Mouse (Mus musculus): Measurements from ENCODE around the gene Cdh15. TPM values are rescaled to one million over a fixed set of nuclear protein-coding genes. Genes with fewer than 3 reads are reported as not detected.
A peak's percentile ranks its signal among the peaks of the same experiment; 100 is the strongest.

Cdh15 gene
- polyA plus RNA-seq, 1 experiment from 2014 or later: 7.6 TPM

- H3K9me3 ChIP-seq (ENCODE audit: control insufficient read depth, low read length): no peaks in the 10 kb centered on the region
- H3K4me3 ChIP-seq (ENCODE audit: low read depth, low read length): no peak overlapping the region
- no peaks in the 10 kb centered on the region for H3K4me1 ChIP-seq (ENCODE audit: control insufficient read depth, insufficient read depth, low read length)
- no peaks in the 10 kb centered on the region for H3K27me3 ChIP-seq (ENCODE audit: control insufficient read depth, insufficient read depth, low read length)
- H3K4me2 ChIP-seq (ENCODE audit: low read depth, severe bottlenecking): no peak overlapping the region
- H3K9ac ChIP-seq (ENCODE audit: low read length): no peak overlapping the region
- ATAC-seq (ENCODE audit: insufficient number of reproducible peaks, low FRiP score, low TSS enrichment, low read depth) (no peak), DNase-seq (ENCODE audit: low spot score) (peak; percentile 38)
- H3K36me3 ChIP-seq (ENCODE audit: control insufficient read depth, insufficient read depth, low read length): peaks cover 2% of the 10 kb centered on the region; the same call in 1 of the 2 replicates
- no peak overlapping the region for H3K27ac ChIP-seq (replicated peaks; ENCODE audit: low read depth, low read length)
- WGBS: 76% methylated on average over 14 of the region's 14 CpGs
These were observed 35.0 kb upstream of the Cdh15 start for GRCm38 (mm10) chr8:122812610-122813250.

GRCm38 (mm10) chr8:122814608-122815007, 33.2 kb upstream of the Cdh15 start:
- Histone ChIP-seq H3K9me3 (ENCODE audit: control insufficient read depth, low read length) (no peaks in the 10 kb centered on the region), H3K4me1 (ENCODE audit: control insufficient read depth, insufficient read depth, low read length) (no peaks in the 10 kb centered on the region), H3K4me3 (ENCODE audit: low read depth, low read length) (no peak overlapping the region), H3K27me3 (ENCODE audit: control insufficient read depth, insufficient read depth, low read length) (no peaks in the 10 kb centered on the region), H3K36me3 (ENCODE audit: control insufficient read depth, insufficient read depth, low read length) (peaks cover 2% of the 10 kb centered on the region; the same call in 1 of the 2 replicates), H3K27ac (replicated peaks; ENCODE audit: low read depth, low read length) (no peak overlapping the region), H3K4me2 (ENCODE audit: low read depth, severe bottlenecking) (no peak overlapping the region), H3K9ac (ENCODE audit: low read length) (no peak overlapping the region)
- 42% methylated on average over 7 of the region's 7 CpGs for WGBS
- ATAC-seq (ENCODE audit: insufficient number of reproducible peaks, low FRiP score, low TSS enrichment, low read depth) (no peak), DNase-seq (ENCODE audit: low spot score) (no peak)

- Histone ChIP-seq H3K4me2 (ENCODE audit: low read depth, severe bottlenecking) (no peak overlapping the region), H3K4me3 (ENCODE audit: low read depth, low read length) (no peak overlapping the region), H3K4me1 (ENCODE audit: control insufficient read depth, insufficient read depth, low read length) (no peaks in the 10 kb centered on the region), H3K27ac (replicated peaks; ENCODE audit: low read depth, low read length) (no peak overlapping the region), H3K27me3 (ENCODE audit: control insufficient read depth, insufficient read depth, low read length) (no peaks in the 10 kb centered on the region), H3K9ac (ENCODE audit: low read length) (no peak overlapping the region), H3K36me3 (ENCODE audit: control insufficient read depth, insufficient read depth, low read length) (no peaks in the 10 kb centered on the region; the same call in 1 of the 2 replicates), H3K9me3 (ENCODE audit: control insufficient read depth, low read length) (no peaks in the 10 kb centered on the region)
- DNase-seq (ENCODE audit: low spot score) (no peak), ATAC-seq (ENCODE audit: insufficient number of reproducible peaks, low FRiP score, low TSS enrichment, low read depth) (no peak)
- WGBS: 92% methylated on average over 6 of the region's 6 CpGs
These were observed 30.8 kb upstream of the Cdh15 start for GRCm38 (mm10) chr8:122816965-122817364.

- Histone ChIP-seq H3K9ac (ENCODE audit: low read length) (no peak overlapping the region), H3K9me3 (ENCODE audit: control insufficient read depth, low read length) (no peaks in the 10 kb centered on the region), H3K27me3 (ENCODE audit: control insufficient read depth, insufficient read depth, low read length) (no peaks in the 10 kb centered on the region), H3K4me3 (ENCODE audit: low read depth, low read length) (no peak overlapping the region), H3K27ac (replicated peaks; ENCODE audit: low read depth, low read length) (no peak overlapping the region), H3K36me3 (ENCODE audit: control insufficient read depth, insufficient read depth, low read length) (no peaks in the 10 kb centered on the region), H3K4me2 (ENCODE audit: low read depth, severe bottlenecking) (no peak overlapping the region), H3K4me1 (ENCODE audit: control insufficient read depth, insufficient read depth, low read length) (no peaks in the 10 kb centered on the region)
- ATAC-seq (ENCODE audit: insufficient number of reproducible peaks, low FRiP score, low TSS enrichment, low read depth): no peak
- DNase-seq (ENCODE audit: low spot score): no peak
- 55% methylated on average over 13 of the region's 13 CpGs for WGBS
These were observed 29.9 kb upstream of the Cdh15 start for GRCm38 (mm10) chr8:122817724-122818496.

GRCm38 (mm10) chr8:122819776-122820175, 28.0 kb upstream of the Cdh15 start:
- no peaks in the 10 kb centered on the region for H3K9me3 ChIP-seq (ENCODE audit: control insufficient read depth, low read length)
- H3K4me2 ChIP-seq (ENCODE audit: low read depth, severe bottlenecking): no peak overlapping the region
- peaks cover 6% of the 10 kb centered on the region; the same call in 1 of the 2 replicates for H3K4me1 ChIP-seq (ENCODE audit: control insufficient read depth, insufficient read depth, low read length)
- no peak for ATAC-seq (ENCODE audit: insufficient number of reproducible peaks, low FRiP score, low TSS enrichment, low read depth)
- no peaks in the 10 kb centered on the region for H3K27me3 ChIP-seq (ENCODE audit: control insufficient read depth, insufficient read depth, low read length)
- DNase-seq (ENCODE audit: low spot score): no peak
- no peak overlapping the region for H3K9ac ChIP-seq (ENCODE audit: low read length)
- no peaks in the 10 kb centered on the region for H3K36me3 ChIP-seq (ENCODE audit: control insufficient read depth, insufficient read depth, low read length)
- WGBS: 47% methylated on average over 11 of the region's 11 CpGs
- H3K4me3 ChIP-seq (ENCODE audit: low read depth, low read length): no peak overlapping the region
- no peak overlapping the region for H3K27ac ChIP-seq (replicated peaks; ENCODE audit: low read depth, low read length)

GRCm38 (mm10) chr8:122824571-122824970, 23.2 kb upstream of the Cdh15 start:
- ATAC-seq (ENCODE audit: insufficient number of reproducible peaks, low FRiP score, low TSS enrichment, low read depth) (no peak), DNase-seq (ENCODE audit: low spot score) (peak; percentile 42)
- Histone ChIP-seq H3K9ac (ENCODE audit: low read length) (no peak overlapping the region; the same call in 1 of the 2 replicates), H3K4me3 (ENCODE audit: low read depth, low read length) (no peak overlapping the region), H3K27ac (replicated peaks; ENCODE audit: low read depth, low read length) (peak overlapping the region; percentile 42; the same call in 1 of the 2 replicates), H3K4me2 (ENCODE audit: low read depth, severe bottlenecking) (no peak overlapping the region), H3K4me1 (ENCODE audit: control insufficient read depth, insufficient read depth, low read length) (peaks cover 15% of the 10 kb centered on the region; the same call in 1 of the 2 replicates), H3K9me3 (ENCODE audit: control insufficient read depth, low read length) (no peaks in the 10 kb centered on the region), H3K27me3 (ENCODE audit: control insufficient read depth, insufficient read depth, low read length) (no peaks in the 10 kb centered on the region), H3K36me3 (ENCODE audit: control insufficient read depth, insufficient read depth, low read length) (no peaks in the 10 kb centered on the region)
- 32% methylated on average over 5 of the region's 5 CpGs for WGBS

- 0 out of 2 replicates have a peak overlapping the region, but pooled peaks have one; percentile 26 for H3K27ac ChIP-seq (replicated peaks; ENCODE audit: low read depth, low read length)
- ATAC-seq (ENCODE audit: insufficient number of reproducible peaks, low FRiP score, low TSS enrichment, low read depth): no peak
- H3K36me3 ChIP-seq (ENCODE audit: control insufficient read depth, insufficient read depth, low read length): no peaks in the 10 kb centered on the region
- no peak overlapping the region for H3K4me3 ChIP-seq (ENCODE audit: low read depth, low read length)
- no peak for DNase-seq (ENCODE audit: low spot score)
- peaks cover 15% of the 10 kb centered on the region; the same call in 1 of the 2 replicates for H3K4me1 ChIP-seq (ENCODE audit: control insufficient read depth, insufficient read depth, low read length)
- H3K4me2 ChIP-seq (ENCODE audit: low read depth, severe bottlenecking): no peak overlapping the region
- H3K9ac ChIP-seq (ENCODE audit: low read length): no peak overlapping the region
- no peaks in the 10 kb centered on the region for H3K9me3 ChIP-seq (ENCODE audit: control insufficient read depth, low read length)
- H3K27me3 ChIP-seq (ENCODE audit: control insufficient read depth, insufficient read depth, low read length): no peaks in the 10 kb centered on the region
- 81% methylated on average over 9 of the region's 9 CpGs for WGBS
These were observed 22.8 kb upstream of the Cdh15 start for GRCm38 (mm10) chr8:122824986-122825385.

- H3K4me1 ChIP-seq (ENCODE audit: control insufficient read depth, insufficient read depth, low read length): peaks cover 15% of the 10 kb centered on the region; the same call in 1 of the 2 replicates
- no peak overlapping the region for H3K27ac ChIP-seq (replicated peaks; ENCODE audit: low read depth, low read length)
- no peaks in the 10 kb centered on the region for H3K27me3 ChIP-seq (ENCODE audit: control insufficient read depth, insufficient read depth, low read length)
- WGBS: 88% methylated on average over 8 of the region's 8 CpGs
- no peaks in the 10 kb centered on the region for H3K9me3 ChIP-seq (ENCODE audit: control insufficient read depth, low read length)
- H3K4me3 ChIP-seq (ENCODE audit: low read depth, low read length): no peak overlapping the region
- ATAC-seq (ENCODE audit: insufficient number of reproducible peaks, low FRiP score, low TSS enrichment, low read depth) (no peak), DNase-seq (ENCODE audit: low spot score) (no peak)
- H3K36me3 ChIP-seq (ENCODE audit: control insufficient read depth, insufficient read depth, low read length): no peaks in the 10 kb centered on the region
- no peak overlapping the region for H3K4me2 ChIP-seq (ENCODE audit: low read depth, severe bottlenecking)
- no peak overlapping the region for H3K9ac ChIP-seq (ENCODE audit: low read length)
These were observed 22.4 kb upstream of the Cdh15 start for GRCm38 (mm10) chr8:122825408-122825807.

All from limb, embryonic 11.5 days (tissue).